Mouse (Mus musculus) liver, embryonic 11.5 days (tissue): ENCODE data around the gene Tbc1d30. TPM values are rescaled to one million over a fixed set of nuclear protein-coding genes. Genes with fewer than 3 reads are reported as not detected.

Experiments used
- ATAC-seq: fragments of 200-750 bp; cut with Nextera tagmentation; replicated peaks from 2 replicates; pipeline ENCODE4 v1.8.0; 2017; ENCODE audit warnings: moderate number of reproducible peaks, mild to moderate bottlenecking, moderate TSS enrichment, moderate library complexity; ENCODE audit not compliant: low FRiP score
- DNase-seq: peaks from one replicate; pipeline ENCODE4 v3.0.0-alpha.2; 2017; ENCODE audit warnings: low spot score
- H3K27ac ChIP-seq: fragments of 300-500 bp; sonication (generic); 2 replicates; pipeline ENCODE4 v1.5.1; 2014; ENCODE audit warnings: mild to moderate bottlenecking, low read depth, low read length, control low read depth
- H3K27me3 ChIP-seq: fragments of 300-500 bp; sonication (generic); replicated peaks from 2 replicates; pipeline ENCODE4 v1.6.1; 2014; ENCODE audit warnings: low read length, mixed read lengths; ENCODE audit not compliant: control insufficient read depth, insufficient read depth
- H3K36me3 ChIP-seq: fragments of 300-500 bp; sonication (generic); 2 replicates; pipeline ENCODE4 v1.6.1; 2014; ENCODE audit warnings: mild to moderate bottlenecking, low read length, moderate library complexity, mixed read lengths; ENCODE audit not compliant: control insufficient read depth, insufficient read depth
- H3K4me1 ChIP-seq: fragments of 300-500 bp; sonication (generic); replicated peaks from 2 replicates; pipeline ENCODE4 v1.6.1; 2014; ENCODE audit warnings: low read length, mixed read lengths; ENCODE audit not compliant: control insufficient read depth, insufficient read depth
- H3K4me2 ChIP-seq: fragments of 300-500 bp; sonication (generic); 2 replicates; pipeline ENCODE4 v1.6.1; 2014; ENCODE audit warnings: mild to moderate bottlenecking, control low read depth, moderate library complexity
- H3K4me3 ChIP-seq: fragments of 300-500 bp; sonication (generic); 2 replicates; pipeline ENCODE4 v1.5.1; 2014; ENCODE audit warnings: low read depth, low read length, control low read depth
- H3K9ac ChIP-seq: fragments of 300-500 bp; sonication (generic); 2 replicates; pipeline ENCODE4 v1.6.1; 2014; ENCODE audit warnings: low read depth, low read length, control low read depth
- H3K9me3 ChIP-seq: fragments of 300-500 bp; sonication (generic); 2 replicates; pipeline ENCODE4 v1.6.1; 2016; ENCODE audit warnings: low read length, inconsistent platforms, mixed read lengths; ENCODE audit not compliant: control insufficient read depth
- WGBS: fragments of 180-500 bp; shearing (Covaris S2); extraction: QIAGEN DNeasy Blood & Tissue Kit; methylation state at CpG from one replicate; pipeline ENCODE4 v1.1.7; 2014; 5-methylcytosine and 5-hydroxymethylcytosine counted together
- polyA plus RNA-seq: library from polyadenylated mRNA; unstranded; fragments of >200 nt; fragmentation: Nextera tagmentation; extraction: Ambion mirVana; gene quantifications from 2 replicates; pipeline ENCODE4 v1.2.1, GENCODE M21; 2014

Gene Tbc1d30
- polyA plus RNA-seq, 1 experiment from 2014 or later, result 0.78 TPM

- ATAC-seq (no peak), DNase-seq (no peak)
- Histone ChIP-seq H3K9me3 (no peaks in the 10 kb centered on the region), H3K4me3 (no peak overlapping the region), H3K4me1 (no peaks in the 10 kb centered on the region; the same call in 1 of the 2 replicates), H3K4me2 (no peak overlapping the region), H3K36me3 (no peaks in the 10 kb centered on the region), H3K27me3 (no peaks in the 10 kb centered on the region), H3K9ac (no peak overlapping the region), H3K27ac (no peak overlapping the region)
- 75% methylated on average over 23 of the region's 23 CpGs for WGBS
These were observed 107.5 kb downstream of the Tbc1d30 start for GRCm38 (mm10) chr10:121243373-121244207.

GRCm38 (mm10) chr10:121242596-121242995, 108.5 kb downstream of the Tbc1d30 start:
- no peak overlapping the region for H3K27ac ChIP-seq
- no peak overlapping the region for H3K4me2 ChIP-seq
- H3K27me3 ChIP-seq, result no peaks in the 10 kb centered on the region
- no peaks in the 10 kb centered on the region for H3K36me3 ChIP-seq
- no peak overlapping the region for H3K4me3 ChIP-seq
- no peaks in the 10 kb centered on the region for H3K9me3 ChIP-seq
- no peak overlapping the region for H3K9ac ChIP-seq
- no peaks in the 10 kb centered on the region; the same call in 1 of the 2 replicates for H3K4me1 ChIP-seq
- DNase-seq, result no peak
- 81% methylated on average over 10 of the region's 10 CpGs for WGBS
- ATAC-seq, result no peak

- no peak overlapping the region for H3K27ac ChIP-seq
- H3K4me2 ChIP-seq, result no peak overlapping the region
- 84% methylated on average over 10 of the region's 10 CpGs for WGBS
- no peak overlapping the region for H3K9ac ChIP-seq
- no peaks in the 10 kb centered on the region for H3K36me3 ChIP-seq
- H3K27me3 ChIP-seq, result no peaks in the 10 kb centered on the region
- H3K4me3 ChIP-seq, result no peak overlapping the region
- DNase-seq, result no peak
- no peak for ATAC-seq
- no peaks in the 10 kb centered on the region; the same call in 1 of the 2 replicates for H3K4me1 ChIP-seq
- no peaks in the 10 kb centered on the region for H3K9me3 ChIP-seq
These were observed 112.0 kb downstream of the Tbc1d30 start for GRCm38 (mm10) chr10:121239065-121239464.

- H3K9me3 ChIP-seq, result no peaks in the 10 kb centered on the region
- H3K9ac ChIP-seq, result no peak overlapping the region
- DNase-seq (no peak), ATAC-seq (no peak)
- H3K27me3 ChIP-seq, result no peaks in the 10 kb centered on the region
- 74% methylated on average over 16 of the region's 16 CpGs for WGBS
- H3K4me3 ChIP-seq, result no peak overlapping the region
- no peaks in the 10 kb centered on the region; the same call in 1 of the 2 replicates for H3K4me1 ChIP-seq
- H3K27ac ChIP-seq, result no peak overlapping the region
- no peak overlapping the region for H3K4me2 ChIP-seq
- no peaks in the 10 kb centered on the region for H3K36me3 ChIP-seq
These were observed 112.5 kb downstream of the Tbc1d30 start for GRCm38 (mm10) chr10:121238551-121238950.

DNA sequence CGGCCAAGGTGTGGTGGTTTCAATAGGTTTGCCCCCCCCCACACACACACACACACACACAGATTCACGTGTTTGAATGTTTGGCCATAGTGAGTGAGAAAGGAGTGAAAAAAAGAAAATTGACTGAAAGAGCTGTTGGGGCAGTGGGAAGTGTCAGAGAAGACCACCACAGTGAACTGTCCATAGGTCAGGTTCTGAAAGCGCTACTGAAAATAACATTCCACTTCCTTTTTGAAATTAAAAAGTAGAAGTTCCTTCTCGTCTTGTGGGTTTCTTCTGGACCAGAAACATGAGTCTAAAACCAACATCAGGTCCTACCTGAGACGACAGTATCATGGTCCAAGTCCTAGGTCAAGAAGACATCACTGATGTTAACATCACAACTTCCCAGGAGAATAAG, 113.7 kb downstream of the Tbc1d30 start:
- DNase-seq (no peak), ATAC-seq (no peak)
- H3K27me3 ChIP-seq, result no peaks in the 10 kb centered on the region
- H3K9ac ChIP-seq, result no peak overlapping the region
- H3K4me3 ChIP-seq, result no peak overlapping the region
- no peak overlapping the region for H3K4me2 ChIP-seq
- H3K36me3 ChIP-seq, result no peaks in the 10 kb centered on the region
- 62% methylated on average over 5 of the region's 5 CpGs for WGBS
- no peak overlapping the region for H3K27ac ChIP-seq
- H3K9me3 ChIP-seq, result no peaks in the 10 kb centered on the region
- no peaks in the 10 kb centered on the region for H3K4me1 ChIP-seq

DNA sequence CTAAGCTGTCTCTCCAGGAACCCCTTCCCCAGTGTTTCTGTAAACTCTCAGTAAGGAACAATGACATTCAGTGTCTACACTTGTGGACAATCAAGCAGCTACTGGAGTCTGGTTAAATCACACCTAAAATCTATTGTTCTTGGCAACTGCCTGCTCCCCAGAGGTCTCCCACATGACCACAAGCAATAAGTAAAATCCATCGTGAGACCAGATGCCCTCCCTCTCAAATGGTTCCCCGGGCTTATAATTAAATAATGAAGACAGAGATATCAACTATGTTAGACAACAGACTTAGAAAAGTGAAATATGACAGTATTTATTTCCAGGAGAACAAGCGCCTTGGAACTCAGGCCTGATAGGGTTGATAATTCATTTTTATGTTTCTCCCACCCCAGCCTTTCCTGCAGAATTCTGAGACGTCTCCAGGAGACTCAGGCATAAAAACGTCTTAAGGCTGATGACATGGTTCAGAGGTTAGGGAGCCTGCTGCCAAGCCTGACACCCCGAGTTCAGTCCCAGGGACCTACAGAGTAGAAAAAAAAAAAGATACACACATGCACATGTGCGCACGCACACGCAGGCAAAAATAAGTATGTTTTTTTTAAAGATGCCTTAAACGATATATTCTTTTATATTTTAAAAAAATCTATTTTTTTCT, 115.8 kb downstream of the Tbc1d30 start:
- Histone ChIP-seq H3K4me3 (no peak overlapping the region), H3K4me1 (no peaks in the 10 kb centered on the region), H3K4me2 (no peak overlapping the region), H3K27ac (no peak overlapping the region), H3K9ac (no peak overlapping the region), H3K27me3 (no peaks in the 10 kb centered on the region), H3K9me3 (no peaks in the 10 kb centered on the region), H3K36me3 (no peaks in the 10 kb centered on the region)
- no peak for ATAC-seq
- no peak for DNase-seq
- WGBS, result 78% methylated on average over 10 of the region's 10 CpGs

DNA sequence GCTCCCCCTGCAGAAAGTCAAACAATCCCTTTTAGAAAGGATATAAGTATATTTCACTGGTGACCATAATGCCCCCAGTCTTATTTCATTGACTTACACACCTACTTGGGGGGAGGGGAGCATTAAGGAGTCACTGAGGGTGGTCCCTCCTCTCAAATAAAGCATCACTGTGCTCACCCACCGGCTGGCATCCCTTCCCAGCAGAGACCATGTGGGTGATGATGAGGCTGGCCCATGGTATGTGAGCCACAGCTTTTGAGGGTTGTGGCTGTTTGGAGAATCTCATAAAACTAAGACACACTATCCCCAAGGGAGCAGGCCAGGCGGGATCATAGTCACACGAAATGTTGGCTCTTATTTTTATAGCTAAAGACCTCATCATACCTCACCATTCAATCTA, 116.6 kb downstream of the Tbc1d30 start:
- no peak overlapping the region for H3K4me2 ChIP-seq

GRCm38 (mm10) chr10:121228422-121228953, 122.6 kb downstream of the Tbc1d30 start:
- Histone ChIP-seq H3K36me3 (no peaks in the 10 kb centered on the region), H3K9ac (no peak overlapping the region), H3K27ac (no peak overlapping the region), H3K4me2 (no peak overlapping the region), H3K27me3 (no peaks in the 10 kb centered on the region), H3K4me3 (no peak overlapping the region), H3K9me3 (no peaks in the 10 kb centered on the region), H3K4me1 (no peaks in the 10 kb centered on the region)
- DNase-seq, result no peak
- WGBS, result 84% methylated on average over 14 of the region's 15 CpGs
- ATAC-seq, result no peak

More for the DNA sequence above, 116.6 kb downstream of the Tbc1d30 start:
- no peak overlapping the region for H3K4me3 ChIP-seq
- H3K27ac ChIP-seq, result no peak overlapping the region
- ATAC-seq (no peak), DNase-seq (no peak)
- no peak overlapping the region for H3K9ac ChIP-seq
- H3K36me3 ChIP-seq, result no peaks in the 10 kb centered on the region
- H3K4me1 ChIP-seq, result no peaks in the 10 kb centered on the region
- H3K9me3 ChIP-seq, result no peaks in the 10 kb centered on the region
- no peaks in the 10 kb centered on the region for H3K27me3 ChIP-seq
- WGBS, result 73% methylated on average over 3 of the region's 3 CpGs
